Mouse (Mus musculus): ENCODE data around the gene Plscr3. TPM values are rescaled to one million over a fixed set of nuclear protein-coding genes. Genes with fewer than 3 reads are reported as not detected.

Plscr3 gene
- total RNA-seq (2021): 10 to 100 TPM; 16.5 to 22.4 TPM
- long read RNA-seq, experiment 1, transcript Plscr3-203 (8 exons, 2,785 nt): major isoform, 16 of 32 reads
- long read RNA-seq, experiment 1, partial matches to known transcripts: 7 of 32 reads
- long read RNA-seq, experiment 1, other reads (novel, unspliced or antisense): 3 of 32 reads
- long read RNA-seq, experiment 2, transcript Plscr3-203 (8 exons, 2,785 nt): major isoform, 14 of 33 reads
- long read RNA-seq, experiment 2, transcript Plscr3-201 (7 exons, 1,927 nt): minor isoform, 6 of 33 reads
- long read RNA-seq, experiment 2, transcript Plscr3-202 (8 exons, 1,835 nt): minor isoform, 5 of 33 reads
- long read RNA-seq, experiment 2, partial matches to known transcripts: 5 of 33 reads
- long read RNA-seq, experiment 2, other reads (novel, unspliced or antisense): 3 of 33 reads

DNA sequence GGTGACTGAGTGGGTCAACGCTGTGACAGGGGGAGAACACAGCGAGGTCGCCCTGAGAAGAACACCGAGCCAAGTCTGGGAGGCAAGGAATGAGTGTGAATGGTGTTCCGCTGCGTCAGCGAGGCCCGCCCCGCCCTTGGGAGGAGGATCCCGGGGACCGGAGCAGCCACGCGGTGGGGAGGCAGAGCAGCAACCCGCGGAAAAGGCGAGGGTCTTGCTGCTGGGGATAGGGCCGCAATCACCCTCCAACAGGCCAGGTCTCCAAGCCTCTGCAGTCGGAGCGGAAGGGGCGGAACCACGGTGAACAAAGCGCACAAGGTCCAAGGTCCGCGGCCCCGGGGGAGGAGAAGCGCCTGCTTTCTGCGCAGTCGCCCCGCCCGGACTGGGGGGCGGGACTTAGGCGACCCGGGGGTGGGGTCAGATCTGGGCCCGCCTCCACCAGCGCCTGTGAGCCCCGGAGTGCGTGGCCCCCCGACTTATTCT is at the start of gene Plscr3:
TSS of gene Plscr3 (plus strand) at position 179 of the 483 bp plus-strand sequence.
- intact Hi-C loops (cut with DNase I; ENCODE audit: low total_unique reads): loop anchor here (10.0 kb wide), 1 partner anchor 49 kb away; the partner anchor contains the start of gene Acap1
- DNase-seq: peak; percentile 91

DNA sequence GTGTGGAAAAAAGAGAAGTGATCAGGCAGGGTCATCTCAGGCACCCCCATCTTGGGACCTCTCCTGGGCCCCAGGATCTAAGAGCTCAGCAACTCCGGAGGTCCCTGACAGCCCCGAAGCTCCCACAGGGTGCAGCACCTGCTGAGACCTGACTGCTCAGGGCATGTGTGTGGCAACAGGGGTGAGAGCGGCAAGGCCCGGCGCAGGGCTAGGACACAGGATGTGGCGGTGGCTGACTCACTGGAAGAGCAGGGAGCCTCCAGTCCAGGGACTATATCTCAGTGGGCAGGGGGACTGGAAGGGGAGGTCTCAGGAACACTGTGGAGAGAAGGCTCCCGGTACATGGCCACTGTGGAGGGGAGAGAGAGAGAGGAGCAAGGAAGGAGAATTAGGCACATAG is 48.3 kb upstream of the Plscr3 start:
- DNase-seq: no peak
- intact Hi-C loops (cut with DNase I; ENCODE audit: low total_unique reads): loop anchor here (5.0 kb wide), 1 partner anchor 36 kb away; the partner anchor contains the start of gene Slc35g3

DNA sequence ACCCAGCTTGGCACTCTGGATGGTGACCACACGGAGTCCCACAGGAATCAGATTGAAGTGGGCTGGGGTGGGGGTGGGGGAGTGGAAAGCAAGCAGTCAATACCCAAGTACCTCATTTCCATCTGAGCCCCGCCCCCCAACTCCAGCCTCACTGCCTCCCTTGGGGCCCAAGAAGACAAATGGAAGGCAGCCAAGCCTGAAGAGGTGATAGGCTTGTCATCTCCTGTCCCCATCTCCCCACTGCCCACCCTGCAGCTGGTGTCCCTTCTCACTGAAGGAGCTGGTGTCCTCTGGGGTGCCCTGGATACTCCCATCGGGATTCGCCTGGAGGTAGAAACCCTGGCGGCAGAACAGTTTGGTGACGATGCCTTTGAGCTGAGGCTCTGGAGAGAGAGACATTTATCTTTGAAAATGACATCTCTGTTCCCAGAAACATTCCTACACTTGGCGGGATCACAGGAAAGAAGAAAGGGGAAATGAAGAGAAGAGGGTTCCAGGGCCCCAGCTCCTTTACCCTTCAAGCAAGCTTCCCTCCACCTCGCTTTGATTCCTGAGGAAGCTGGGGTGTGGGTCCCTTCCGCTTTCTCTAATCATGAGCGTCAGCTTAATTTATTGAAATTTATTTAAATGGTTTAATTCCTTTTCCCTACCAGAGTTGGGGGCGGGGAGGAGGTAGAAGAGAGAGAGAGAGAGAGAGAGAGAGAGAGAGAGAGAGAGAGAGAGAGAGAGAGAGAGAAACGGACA is 46.6 kb upstream of the Plscr3 start:
- intact Hi-C loops (cut with DNase I; ENCODE audit: low total_unique reads): loop anchor here (5.0 kb wide), 2 partner anchors 37 to 38 kb away; partner anchors contain the start of genes Nlgn2, Slc35g3 and Tmem256
- no peak for DNase-seq

DNA sequence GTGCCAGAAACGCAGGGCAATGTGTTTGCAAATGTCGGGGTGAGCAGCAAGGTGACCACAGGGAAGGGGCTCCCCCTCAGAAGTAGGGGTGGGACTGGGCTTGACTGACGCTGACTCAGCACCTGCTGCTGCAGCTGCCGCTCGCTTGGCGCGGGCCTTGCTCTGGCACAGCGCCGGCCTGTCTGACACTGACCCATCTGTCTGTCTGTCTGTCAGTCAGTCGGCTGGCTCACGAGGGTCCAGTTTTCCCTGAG is 46.1 kb upstream of the Plscr3 start:
- intact Hi-C loops (cut with DNase I; ENCODE audit: low total_unique reads): loop anchor here (5.0 kb wide), 1 partner anchor 37 kb away; the partner anchor contains the start of genes Nlgn2 and Tmem256
- peak; percentile 76 for DNase-seq

DNA sequence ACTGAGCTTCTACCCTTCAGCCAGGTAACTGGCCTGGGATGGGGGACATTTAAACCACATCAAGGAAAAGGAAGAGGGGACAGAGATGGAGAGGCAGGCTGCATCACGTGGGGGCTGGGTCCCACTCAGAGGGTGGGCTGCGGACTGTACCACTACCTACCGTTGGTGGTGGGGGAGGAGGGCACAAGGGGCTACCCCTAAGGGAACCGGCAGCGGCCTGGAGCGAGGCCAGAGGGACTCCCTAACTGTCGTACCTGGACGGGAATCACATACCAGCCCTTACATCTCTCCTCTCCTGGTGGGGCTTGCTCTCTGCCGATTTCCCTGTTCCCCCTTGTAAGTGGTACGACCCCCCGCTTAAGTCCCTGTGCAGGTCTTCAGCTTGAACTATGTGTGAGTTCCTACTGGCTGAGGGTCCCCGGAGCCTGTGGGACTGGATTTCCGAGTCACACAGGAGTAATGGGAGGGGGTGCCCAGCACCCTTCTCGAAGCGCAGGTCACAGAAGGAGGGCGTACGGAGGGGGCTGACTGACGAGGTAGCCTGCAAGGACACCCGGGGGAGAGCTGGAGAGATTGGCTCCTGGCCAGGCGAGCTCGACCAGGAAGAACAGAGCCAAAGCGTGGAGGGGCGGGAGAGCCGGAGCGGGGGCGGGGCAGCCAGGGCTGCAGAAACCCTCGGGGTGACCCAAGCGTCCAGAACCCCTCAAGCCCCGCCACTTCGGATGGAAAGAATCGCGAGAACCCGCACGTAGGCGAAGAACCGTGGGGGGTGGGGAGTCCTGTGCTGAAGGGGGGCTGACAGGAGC is 45.6 kb upstream of the Plscr3 start:
- intact Hi-C loops (cut with DNase I; ENCODE audit: low total_unique reads): loop anchor here (5.0 kb wide), 1 partner anchor 37 kb away; the partner anchor contains the start of genes Nlgn2 and Tmem256
- peak; percentile 73 for DNase-seq

DNA sequence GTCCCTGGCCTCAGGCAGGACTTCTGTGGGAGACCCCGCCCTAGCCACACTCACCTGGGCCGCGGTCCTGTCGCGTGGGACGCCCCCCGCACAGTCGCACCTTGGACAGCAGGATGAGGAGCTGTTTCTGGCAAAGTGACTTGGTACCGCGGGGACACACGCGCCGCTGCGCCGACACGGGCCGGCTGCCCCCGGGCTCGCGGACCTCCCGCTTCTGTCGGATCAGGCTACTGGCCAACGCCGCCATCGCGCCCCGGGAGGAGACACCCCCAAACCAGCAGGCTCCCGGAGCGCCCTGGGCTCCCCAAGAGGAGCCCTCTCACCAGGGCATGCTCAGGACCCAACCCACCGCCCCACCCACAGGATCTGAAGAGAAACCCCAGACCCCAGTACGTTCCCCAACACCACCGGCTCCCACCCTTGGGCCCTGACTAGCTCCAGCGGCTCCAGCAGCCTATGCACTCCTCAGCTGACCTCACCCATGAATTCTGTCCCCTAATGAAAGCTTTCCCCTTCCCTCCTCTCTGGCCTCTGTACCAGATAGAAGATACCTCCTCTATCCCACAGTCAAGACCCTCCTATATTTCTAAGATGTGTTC is 44.7 kb upstream of the Plscr3 start, which contains the start of gene Fgf11:
TSS of gene Fgf11 (minus strand) at position 479 of the 599 bp plus-strand sequence.
- intact Hi-C loops (cut with DNase I; ENCODE audit: low total_unique reads): loop anchor here (5.0 kb wide), 1 partner anchor 36 kb away; the partner anchor contains the start of genes Nlgn2 and Tmem256
- DNase-seq: no peak

DNA sequence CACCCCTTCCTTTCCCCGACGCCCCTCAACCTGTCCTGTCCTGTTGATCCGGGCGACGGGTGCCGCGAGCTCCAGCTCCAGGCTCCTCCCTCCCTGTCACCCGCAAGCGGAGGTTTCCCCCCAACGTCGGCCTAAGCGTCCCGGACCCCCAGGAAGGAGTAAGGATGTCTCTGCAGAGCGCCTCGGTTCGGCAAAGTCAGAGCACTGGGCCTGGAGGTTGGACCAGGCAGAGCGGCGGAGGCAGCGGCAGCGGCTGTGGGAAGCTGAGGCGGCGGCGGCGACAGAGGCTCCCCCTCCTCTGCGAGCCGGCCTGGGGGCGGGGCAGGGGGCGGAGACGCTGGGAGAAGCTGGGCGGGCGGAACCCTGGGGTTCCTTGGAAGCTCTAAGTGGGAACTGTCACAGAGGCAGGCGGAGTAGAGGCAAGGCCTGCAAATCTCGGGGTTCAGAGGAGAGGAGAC is 43.5 kb upstream of the Plscr3 start:
- peak; percentile 90 for DNase-seq
- intact Hi-C loops (cut with DNase I; ENCODE audit: low total_unique reads): loop anchor here (5.0 kb wide), 1 partner anchor 35 kb away; the partner anchor contains the start of genes Nlgn2 and Tmem256

DNA sequence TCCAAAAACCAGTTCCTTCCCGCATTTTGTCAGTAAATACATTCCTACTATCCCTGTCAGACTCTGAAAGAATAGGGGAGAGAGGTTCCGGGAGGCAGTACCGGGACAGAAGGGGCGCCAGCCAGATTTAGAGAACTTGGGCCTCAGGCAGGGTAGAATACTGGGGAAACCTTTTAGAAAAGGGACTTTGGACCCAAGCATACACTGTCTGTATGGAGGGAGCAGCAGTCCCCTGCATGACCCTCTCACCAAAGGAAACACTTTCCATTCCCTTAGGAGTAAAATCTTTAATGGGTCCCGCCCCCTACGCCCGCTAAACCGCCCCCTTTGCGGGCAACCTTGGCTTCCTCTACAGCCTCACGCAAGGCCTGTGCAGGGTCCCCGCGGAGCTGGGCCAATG is 42.8 kb upstream of the Plscr3 start:
- intact Hi-C loops (cut with DNase I; ENCODE audit: low total_unique reads): loop anchor here (5.0 kb wide), 1 partner anchor 34 kb away; the partner anchor contains the start of genes Nlgn2 and Tmem256
- no peak for DNase-seq

DNA sequence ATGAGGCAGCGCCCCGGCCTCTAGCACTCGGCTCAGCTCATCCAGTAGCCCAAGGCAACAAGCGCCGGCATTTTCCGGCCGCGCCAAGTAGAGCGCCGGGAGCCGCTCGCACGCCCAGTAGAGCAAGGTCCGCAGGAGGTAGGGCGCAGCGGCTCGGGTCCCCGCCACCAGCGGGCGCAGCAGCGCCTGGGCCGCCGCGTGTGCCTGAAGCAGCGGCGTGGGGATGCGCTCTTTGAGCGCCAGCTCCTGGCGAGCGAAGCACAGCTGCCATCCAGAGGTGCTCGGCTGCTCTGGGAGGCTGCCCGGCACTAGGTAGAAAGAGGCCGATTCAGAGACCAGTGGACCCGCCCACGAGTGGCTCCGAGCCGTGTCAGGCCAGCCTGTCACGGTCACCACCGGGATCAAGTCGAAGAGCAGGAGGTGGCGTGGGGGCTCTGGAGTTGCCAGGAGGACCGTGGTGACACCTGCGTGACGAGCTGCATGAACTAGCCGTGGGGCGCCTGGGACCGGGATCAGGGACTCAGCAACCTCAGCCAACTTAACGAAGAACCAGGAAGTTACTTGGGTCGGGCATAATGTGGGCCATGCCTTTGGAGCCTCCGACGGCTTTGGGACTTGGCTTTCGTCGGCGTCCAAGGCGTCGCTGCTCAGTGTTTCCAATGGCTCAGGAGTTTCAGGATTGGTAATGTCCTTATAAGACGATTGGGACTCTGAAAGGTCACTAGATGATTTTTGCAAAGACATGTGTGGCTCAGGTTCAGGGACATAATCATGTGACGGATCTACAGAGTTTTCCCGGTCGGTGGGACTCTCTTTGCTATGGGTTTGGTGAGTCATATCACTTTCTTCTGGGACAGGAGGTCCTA is 42.2 kb upstream of the Plscr3 start:
- intact Hi-C loops (cut with DNase I; ENCODE audit: low total_unique reads): loop anchor here (5.0 kb wide), 1 partner anchor 33 kb away; the partner anchor contains the start of genes Nlgn2 and Tmem256

DNA sequence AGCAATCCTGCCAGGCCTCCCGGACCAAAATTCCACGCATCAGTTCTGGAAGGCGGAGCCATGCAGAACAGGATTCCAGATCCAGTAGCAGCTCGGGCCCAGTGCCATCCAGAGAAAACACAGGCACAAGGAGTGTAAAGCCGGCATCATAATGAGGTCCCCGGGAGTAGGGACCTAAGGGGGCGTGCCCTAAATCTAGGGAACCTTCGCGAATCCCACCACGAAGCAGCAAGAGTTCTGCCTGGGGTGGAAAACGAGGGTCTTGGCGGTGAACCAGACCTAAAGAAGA is 41.6 kb upstream of the Plscr3 start:
- intact Hi-C loops (cut with DNase I; ENCODE audit: low total_unique reads): loop anchor here (5.0 kb wide), 1 partner anchor 33 kb away; the partner anchor contains the start of genes Nlgn2 and Tmem256
- DNase-seq: peak; percentile 44

More for the DNA sequence above, 42.2 kb upstream of the Plscr3 start:
- peak; percentile 83 for DNase-seq

DNA sequence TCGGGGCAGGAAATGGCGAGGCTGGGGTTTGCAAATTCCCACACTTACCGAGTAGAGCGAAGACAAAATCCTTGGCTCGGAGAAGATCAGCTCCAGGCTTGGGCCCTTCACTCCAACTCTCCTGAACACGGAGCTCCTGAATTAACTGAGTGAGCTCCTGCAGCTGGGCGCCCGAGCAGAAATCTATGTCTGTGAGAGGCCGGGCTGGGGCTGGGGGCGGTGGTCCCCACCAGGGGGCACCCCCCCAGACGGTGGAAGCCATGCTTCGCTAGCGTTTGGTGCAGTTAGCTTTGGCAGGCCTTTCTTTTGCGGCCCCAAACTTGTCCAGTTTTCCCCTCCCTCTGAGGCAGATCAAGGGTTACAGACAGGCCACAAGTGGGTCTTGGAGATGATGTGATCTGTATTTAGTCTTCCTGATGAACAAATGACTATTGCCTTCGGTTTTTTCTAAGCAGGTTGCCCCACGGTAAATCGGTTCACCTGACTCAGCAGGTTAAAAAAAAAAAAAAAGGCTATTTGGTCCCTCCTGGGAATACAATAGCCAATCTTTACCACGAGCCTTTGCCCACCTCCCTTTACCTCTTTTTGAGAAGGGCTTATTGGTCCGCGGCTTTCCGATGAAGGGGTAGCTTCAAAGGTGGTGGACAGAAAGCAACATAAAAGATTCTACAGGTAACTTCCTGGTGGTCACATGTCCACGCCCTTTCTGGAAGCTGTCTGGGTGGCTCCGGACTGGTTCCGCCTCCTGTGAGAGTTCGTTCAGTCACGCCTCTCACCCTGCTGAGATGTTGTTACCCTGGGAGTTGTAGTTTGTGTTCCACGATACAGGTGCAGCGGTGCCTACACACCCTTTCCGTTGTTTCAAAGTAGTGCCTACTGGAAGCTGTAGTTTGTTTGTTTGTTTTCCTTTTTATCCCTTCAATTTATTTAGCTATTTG is 40.9 kb upstream of the Plscr3 start, which contains the start of gene Tmem102:
TSS of gene Tmem102 (minus strand) at position 653 of the 938 bp plus-strand sequence.
- intact Hi-C loops (cut with DNase I; ENCODE audit: low total_unique reads): loop anchor here (5.0 kb wide), 1 partner anchor 32 kb away; the partner anchor contains the start of genes Nlgn2 and Tmem256
- no peak for DNase-seq

DNA sequence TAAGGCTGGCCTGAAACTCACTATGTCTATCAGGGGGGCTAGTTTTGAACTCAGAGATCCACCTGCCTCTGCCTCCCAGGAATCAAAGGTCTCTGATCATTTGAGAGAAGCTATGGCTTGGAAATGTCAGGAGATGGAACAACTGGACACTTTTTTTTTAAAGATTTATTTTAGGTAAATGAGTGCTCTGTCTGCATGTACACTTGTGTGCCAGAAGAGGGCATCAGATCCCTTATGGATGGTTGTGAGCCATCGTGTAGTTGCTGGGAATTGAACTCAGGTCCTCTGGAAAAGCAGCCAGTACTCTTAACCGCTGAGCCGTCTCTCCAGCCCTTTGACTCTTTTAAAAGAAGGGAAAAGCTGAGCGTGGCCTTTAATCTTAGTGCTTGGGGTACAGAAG is 39.8 kb upstream of the Plscr3 start:
- intact Hi-C loops (cut with DNase I; ENCODE audit: low total_unique reads): no loop called here
- DNase-seq: no peak

DNA sequence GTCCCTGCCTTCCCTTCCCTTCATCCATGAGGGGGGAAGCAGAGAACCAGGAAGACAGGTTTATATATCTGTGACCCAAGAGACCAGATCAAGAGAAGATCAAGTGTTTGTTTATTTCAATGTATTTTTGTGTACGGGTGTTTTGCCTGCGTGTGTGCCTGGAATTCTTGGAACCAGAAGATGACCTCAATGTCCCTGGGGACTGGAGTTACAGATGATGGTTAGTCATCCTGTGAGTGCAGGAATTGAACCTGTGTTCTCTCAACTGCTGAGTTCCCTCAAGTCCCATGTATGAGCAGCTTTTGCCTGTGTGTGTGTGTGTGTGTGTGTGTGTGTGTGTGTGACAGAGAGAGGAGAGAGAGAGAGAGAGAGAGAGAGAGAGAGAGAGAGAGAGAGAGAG is 38.5 kb upstream of the Plscr3 start:
- intact Hi-C loops (cut with DNase I; ENCODE audit: low total_unique reads): no loop called here
- no peak for DNase-seq

DNA sequence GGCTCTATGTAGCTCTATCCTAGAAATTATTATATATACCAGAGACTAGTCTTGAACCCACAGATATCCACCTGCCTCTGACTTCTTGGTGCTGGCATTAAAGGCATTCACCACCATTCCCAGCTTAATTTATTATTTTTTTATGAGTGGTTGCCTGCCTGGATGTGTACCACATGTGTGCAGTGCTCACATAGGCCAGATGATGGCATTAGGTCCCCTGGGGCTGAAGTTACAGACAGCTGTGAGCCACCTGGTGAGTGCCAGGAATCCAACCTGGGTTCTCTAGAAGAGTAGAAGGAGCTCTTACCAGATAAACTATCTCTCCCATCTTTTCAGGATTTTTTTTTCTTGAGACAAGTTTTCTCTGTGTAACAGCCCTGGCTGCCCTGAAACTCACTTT is 35.9 kb upstream of the Plscr3 start:
- no peak for DNase-seq
- intact Hi-C loops (cut with DNase I; ENCODE audit: low total_unique reads): loop anchor here (5.0 kb wide), 1 partner anchor 67 kb away; the partner anchor contains the start of gene Tmem95

DNA sequence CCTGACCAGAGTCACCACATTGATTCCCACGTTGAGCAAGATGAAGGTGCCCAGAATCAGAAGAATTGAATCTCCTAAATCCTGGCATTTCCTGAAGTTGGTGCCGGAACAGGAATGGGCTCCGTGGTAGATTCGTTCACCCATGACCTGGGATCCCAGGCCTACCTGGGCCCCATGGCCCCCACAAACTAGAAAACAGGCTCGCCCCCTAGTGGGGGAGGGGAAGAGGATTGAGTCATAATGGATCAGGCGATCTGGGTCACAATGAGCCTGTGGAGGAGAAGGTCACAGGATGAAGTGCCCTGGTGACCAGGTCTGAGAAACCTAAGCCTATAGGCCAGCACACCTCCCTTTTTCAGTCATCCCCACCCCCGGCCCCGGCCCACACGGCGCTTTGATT is 31.0 kb upstream of the Plscr3 start, which contains the start of gene Gm39566:
TSS of gene Gm39566 (minus strand) at position 144 of the 400 bp plus-strand sequence.
- DNase-seq: no peak
- intact Hi-C loops (cut with DNase I; ENCODE audit: low total_unique reads): no loop called here

DNA sequence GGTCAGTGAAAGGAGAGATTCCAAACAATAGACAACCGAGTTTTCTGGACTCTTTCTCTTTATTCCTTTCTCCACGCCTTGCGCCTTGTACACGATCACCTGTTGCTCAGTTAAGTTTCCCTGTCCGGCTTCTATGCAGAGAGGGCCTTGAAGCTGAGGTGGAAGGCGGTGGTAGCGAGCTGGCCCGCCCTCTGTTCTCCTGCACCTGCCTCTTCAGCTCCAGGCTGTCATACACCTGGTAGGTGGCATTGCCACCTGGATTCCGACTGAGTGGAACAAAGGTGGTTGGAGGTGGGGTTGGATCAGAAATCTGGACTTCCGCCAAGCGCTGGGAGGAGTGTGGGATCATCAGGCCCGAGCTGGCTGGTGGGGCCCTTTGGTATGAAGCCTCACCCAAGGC is 29.7 kb upstream of the Plscr3 start:
- intact Hi-C loops (cut with DNase I; ENCODE audit: low total_unique reads): no loop called here
- DNase-seq: no peak
